Mouse (Mus musculus) hindbrain, embryonic 11.5 days (tissue): ENCODE results near the gene Cltrn. TPM values are rescaled to one million over a fixed set of nuclear protein-coding genes. Genes with fewer than 3 reads are reported as not detected.

Experiments
- ATAC-seq: fragments of 200-750 bp; cut with Nextera tagmentation; 2 replicates; pipeline ENCODE4 v1.8.0; 2017; ENCODE audit warnings: mild to moderate bottlenecking, moderate TSS enrichment, moderate library complexity; ENCODE audit not compliant: low FRiP score
- DNase-seq: peaks from one replicate; pipeline ENCODE4 v3.0.0-alpha.2; 2015; ENCODE audit warnings: low spot score
- H3K27ac ChIP-seq: fragments of 300-500 bp; sonication (generic); 2 replicates; pipeline ENCODE4 v1.5.1; 2014; ENCODE audit warnings: mild to moderate bottlenecking, low read depth, low read length
- H3K27me3 ChIP-seq: fragments of 300-500 bp; sonication (generic); 2 replicates; pipeline ENCODE4 v1.6.1; 2014; ENCODE audit warnings: mild to moderate bottlenecking, low read length, moderate library complexity, mixed read lengths; ENCODE audit not compliant: control insufficient read depth, insufficient read depth
- H3K36me3 ChIP-seq: fragments of 300-500 bp; sonication (generic); 2 replicates; pipeline ENCODE4 v1.6.1; 2014; ENCODE audit warnings: mild to moderate bottlenecking, low read length, moderate library complexity, mixed read lengths; ENCODE audit not compliant: control insufficient read depth, insufficient read depth
- H3K4me1 ChIP-seq: fragments of 300-500 bp; sonication (generic); replicated peaks from 2 replicates; pipeline ENCODE4 v1.6.1; 2014; ENCODE audit warnings: low read length, mixed read lengths; ENCODE audit not compliant: control insufficient read depth, insufficient read depth
- H3K4me2 ChIP-seq: fragments of 300-500 bp; sonication (generic); replicated peaks from 2 replicates; pipeline ENCODE4 v1.6.1; 2014; ENCODE audit warnings: mild to moderate bottlenecking, low read depth, low read length
- H3K4me3 ChIP-seq: fragments of 300-500 bp; sonication (generic); 2 replicates; pipeline ENCODE4 v1.5.1; 2014; ENCODE audit warnings: low read depth, low read length
- H3K9ac ChIP-seq: fragments of 300-500 bp; sonication (generic); 2 replicates; pipeline ENCODE4 v1.6.1; 2014; ENCODE audit warnings: low read depth, low read length
- H3K9me3 ChIP-seq: fragments of 300-500 bp; sonication (generic); 2 replicates; pipeline ENCODE4 v1.6.1; 2016; ENCODE audit warnings: low read length; ENCODE audit not compliant: control insufficient read depth
- WGBS: fragments of 180-500 bp; shearing (Covaris S2); extraction: QIAGEN DNeasy Blood & Tissue Kit; methylation state at CpG from one replicate; pipeline ENCODE4 v1.1.7; 2014; 5-methylcytosine and 5-hydroxymethylcytosine counted together
- polyA plus RNA-seq: library from polyadenylated mRNA; unstranded; fragments of >200 nt; fragmentation: Nextera tagmentation; extraction: Ambion mirVana; gene quantifications from 2 replicates; pipeline ENCODE4 v1.2.1, GENCODE M21; 2014

Cltrn gene
- polyA plus RNA-seq, 1 experiment from 2014 or later = 1.0 TPM

- ATAC-seq (peak; percentile 99), DNase-seq (peak; percentile 89)
- H3K9ac ChIP-seq = peak within 1 kb of the TSS; percentile 44; the same call in 1 of the 2 replicates
- H3K27ac ChIP-seq = no peak within 1 kb of the TSS; the same call in 1 of the 2 replicates
- no peaks in the 10 kb centered on the region for H3K9me3 ChIP-seq
- 19% methylated on average over 53 of the region's 54 CpGs for WGBS
- no peaks in the 10 kb centered on the region for H3K4me1 ChIP-seq
- H3K4me3 ChIP-seq = peak within 1 kb of the TSS; percentile 52
- no peaks in the 10 kb centered on the region for H3K36me3 ChIP-seq
- H3K27me3 ChIP-seq = no peaks in the 10 kb centered on the region
- peak within 1 kb of the TSS; percentile 54 for H3K4me2 ChIP-seq
Observed at GRCm38 (mm10) chrX:164076040-164076775, 12.4 kb upstream of the Cltrn start, which contains the start of gene Siah1b. Siah1b (minus strand) TSS chrX:164076493.

DNA sequence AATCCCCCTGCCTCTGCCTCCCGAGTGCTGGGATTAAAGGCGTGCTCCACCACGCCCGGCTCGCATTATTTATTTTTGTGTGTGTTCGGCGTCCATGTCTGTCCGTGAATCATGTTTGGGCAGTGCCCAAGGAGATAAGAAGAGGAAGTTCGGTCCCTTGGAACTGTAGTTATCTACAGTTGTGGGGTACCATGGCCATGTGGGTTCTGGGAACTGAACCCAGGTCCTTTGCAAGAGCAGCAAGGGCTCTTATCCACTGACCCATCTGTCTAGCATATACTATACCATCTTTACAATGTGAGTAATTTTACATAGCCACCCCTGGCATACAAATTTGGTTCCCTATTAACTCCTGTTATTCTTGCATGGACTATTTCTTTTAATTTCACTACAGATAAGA lies 6.6 kb upstream of the Cltrn start:
- H3K4me1 ChIP-seq = no peaks in the 10 kb centered on the region
- no peaks in the 10 kb centered on the region for H3K36me3 ChIP-seq
- no peaks in the 10 kb centered on the region for H3K9me3 ChIP-seq
- no peak overlapping the region for H3K4me3 ChIP-seq
- WGBS = 93% methylated on average over 9 of the region's 9 CpGs
- H3K27ac ChIP-seq = no peak overlapping the region
- DNase-seq (no peak), ATAC-seq (no peak)
- H3K27me3 ChIP-seq = no peaks in the 10 kb centered on the region
- H3K9ac ChIP-seq = no peak overlapping the region
- no peak overlapping the region for H3K4me2 ChIP-seq

- no peaks in the 10 kb centered on the region for H3K36me3 ChIP-seq
- H3K9me3 ChIP-seq = no peaks in the 10 kb centered on the region
- no peak for ATAC-seq
- no peak overlapping the region for H3K27ac ChIP-seq
- no peak overlapping the region for H3K9ac ChIP-seq
- DNase-seq = no peak
- H3K4me1 ChIP-seq = no peaks in the 10 kb centered on the region
- peaks cover 2% of the 10 kb centered on the region; the same call in 1 of the 2 replicates for H3K27me3 ChIP-seq
- 73% methylated on average over 11 of the region's 11 CpGs for WGBS
- H3K4me3 ChIP-seq = no peak overlapping the region
- H3K4me2 ChIP-seq = no peak overlapping the region
Observed at GRCm38 (mm10) chrX:164089916-164090315, 1.3 kb downstream of the Cltrn start.

GRCm38 (mm10) chrX:164092300-164093169 lies 3.9 kb downstream of the Cltrn start:
- H3K4me2 ChIP-seq = no peak overlapping the region
- no peaks in the 10 kb centered on the region for H3K36me3 ChIP-seq
- peaks cover 2% of the 10 kb centered on the region; the same call in 1 of the 2 replicates for H3K27me3 ChIP-seq
- no peak overlapping the region for H3K27ac ChIP-seq
- WGBS = 74% methylated on average over 7 of the region's 7 CpGs
- no peak overlapping the region for H3K4me3 ChIP-seq
- no peak for DNase-seq
- ATAC-seq = no peak
- no peak overlapping the region for H3K9ac ChIP-seq
- H3K4me1 ChIP-seq = no peaks in the 10 kb centered on the region
- no peaks in the 10 kb centered on the region for H3K9me3 ChIP-seq

DNA sequence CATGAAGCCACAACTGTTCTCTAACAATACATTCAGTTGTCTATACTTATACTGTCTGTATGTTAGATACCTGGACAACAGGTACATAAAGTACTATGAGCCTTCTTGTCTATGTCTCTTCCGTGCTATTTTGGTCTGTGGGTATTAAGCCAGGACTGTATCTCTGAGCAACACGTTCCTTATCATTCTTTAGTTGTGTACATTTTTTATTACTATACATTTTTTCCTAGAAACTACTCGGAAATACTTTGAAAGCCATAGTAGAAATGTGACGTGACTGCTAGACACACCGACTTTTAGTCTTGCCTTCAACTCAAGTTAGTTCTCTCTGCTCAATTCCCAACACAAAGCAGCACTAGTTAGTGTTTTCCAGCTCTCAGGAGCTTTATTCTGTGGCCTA lies 4.8 kb downstream of the Cltrn start:
- 91% methylated on average over 5 of the region's 5 CpGs for WGBS

DNA sequence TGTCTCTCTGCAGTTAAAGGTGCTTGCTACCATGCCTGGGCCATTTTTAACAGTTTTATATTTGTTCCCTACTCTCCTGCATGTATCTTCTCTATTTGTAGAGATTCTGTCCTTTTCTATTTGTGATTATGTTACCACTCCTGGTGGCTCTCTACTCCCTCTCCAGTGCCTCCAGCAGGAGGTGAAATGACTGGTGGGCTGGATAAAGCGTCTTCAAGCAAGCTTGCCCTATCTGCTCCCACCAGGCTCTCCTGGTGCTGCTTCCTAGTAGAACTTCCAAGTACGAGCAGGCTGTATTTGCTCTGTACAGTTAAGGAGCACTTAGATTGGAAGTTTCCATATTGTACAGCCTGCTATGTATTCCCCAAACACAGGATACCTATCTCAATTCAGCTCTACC lies 7.2 kb downstream of the Cltrn start:
- Histone ChIP-seq H3K9ac (no peak overlapping the region), H3K36me3 (no peaks in the 10 kb centered on the region), H3K27me3 (no peaks in the 10 kb centered on the region; the same call in 1 of the 2 replicates), H3K27ac (no peak overlapping the region), H3K4me2 (no peak overlapping the region), H3K4me3 (no peak overlapping the region), H3K4me1 (no peaks in the 10 kb centered on the region), H3K9me3 (no peaks in the 10 kb centered on the region)
- WGBS = 69% methylated on average over 2 of the region's 2 CpGs
- ATAC-seq (no peak), DNase-seq (no peak)

More for the DNA sequence above, 4.8 kb downstream of the Cltrn start:
- Histone ChIP-seq H3K9me3 (no peaks in the 10 kb centered on the region), H3K27ac (no peak overlapping the region), H3K9ac (no peak overlapping the region), H3K4me1 (no peaks in the 10 kb centered on the region), H3K4me3 (no peak overlapping the region), H3K36me3 (no peaks in the 10 kb centered on the region), H3K27me3 (peaks cover 2% of the 10 kb centered on the region; the same call in 1 of the 2 replicates), H3K4me2 (no peak overlapping the region)
- ATAC-seq (no peak), DNase-seq (no peak)

DNA sequence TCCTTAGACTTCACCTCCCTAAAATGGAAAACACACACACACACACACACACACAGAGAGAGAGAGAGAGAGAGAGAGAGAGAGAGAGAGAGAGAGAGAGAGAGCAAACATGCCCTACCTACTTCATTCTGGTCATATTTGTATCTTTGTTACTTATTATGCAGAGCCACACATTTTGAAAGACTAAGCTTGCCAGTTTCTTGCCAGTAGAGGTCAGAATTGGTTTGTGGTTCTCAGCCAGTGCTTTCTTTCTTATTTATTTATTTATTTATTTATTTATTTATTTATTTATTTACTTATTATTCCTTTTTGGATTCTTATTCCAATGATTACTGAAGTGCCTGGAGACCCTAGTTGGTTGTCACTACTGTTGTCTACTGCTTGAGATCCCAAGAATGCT lies 12.9 kb downstream of the Cltrn start:
- Histone ChIP-seq H3K36me3 (no peaks in the 10 kb centered on the region), H3K9me3 (no peaks in the 10 kb centered on the region), H3K4me1 (no peaks in the 10 kb centered on the region), H3K27me3 (peaks cover 3% of the 10 kb centered on the region; the same call in 1 of the 2 replicates), H3K9ac (no peak overlapping the region), H3K27ac (no peak overlapping the region), H3K4me3 (no peak overlapping the region), H3K4me2 (no peak overlapping the region)
- no peak for DNase-seq
- no peak for ATAC-seq

DNA sequence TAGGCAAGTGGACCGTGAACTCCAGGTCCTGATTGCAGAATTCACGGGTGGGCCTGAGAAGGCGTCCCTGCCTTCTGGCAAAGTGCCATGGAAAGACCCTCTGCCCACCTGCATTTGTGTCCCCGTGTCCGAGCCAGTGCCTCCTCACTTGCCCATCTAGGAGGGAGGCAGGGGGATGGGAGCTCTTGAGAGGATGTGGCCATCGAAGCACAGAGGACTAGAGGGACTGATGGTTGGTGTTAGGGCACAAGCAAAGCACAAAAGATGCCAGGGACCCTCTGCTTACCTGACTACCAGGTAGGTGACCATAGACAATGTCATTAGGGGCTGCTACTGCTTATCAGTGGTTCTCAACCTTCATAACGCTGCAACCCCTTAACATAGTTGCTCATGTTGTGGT lies 13.6 kb downstream of the Cltrn start:
- H3K4me3 ChIP-seq = no peak overlapping the region
- DNase-seq = no peak
- no peak overlapping the region for H3K27ac ChIP-seq
- H3K4me1 ChIP-seq = no peaks in the 10 kb centered on the region
- H3K27me3 ChIP-seq = peaks cover 3% of the 10 kb centered on the region; the same call in 1 of the 2 replicates
- H3K9ac ChIP-seq = no peak overlapping the region
- 91% methylated on average over 7 of the region's 7 CpGs for WGBS
- H3K36me3 ChIP-seq = no peaks in the 10 kb centered on the region
- no peaks in the 10 kb centered on the region for H3K9me3 ChIP-seq
- no peak overlapping the region for H3K4me2 ChIP-seq
- ATAC-seq = no peak
